Mouse (Mus musculus) 3134 (cell line): ENCODE measurements around the gene Cfd.

ENCODE experiments used
- DNase-seq: peaks from one replicate; pipeline ENCODE4 v3.0.0-alpha.2; 2011; ENCODE audit warnings: low spot score; ENCODE audit not compliant: insufficient read length; ENCODE audit errors: extremely low read depth

Gene Cfd

DNA sequence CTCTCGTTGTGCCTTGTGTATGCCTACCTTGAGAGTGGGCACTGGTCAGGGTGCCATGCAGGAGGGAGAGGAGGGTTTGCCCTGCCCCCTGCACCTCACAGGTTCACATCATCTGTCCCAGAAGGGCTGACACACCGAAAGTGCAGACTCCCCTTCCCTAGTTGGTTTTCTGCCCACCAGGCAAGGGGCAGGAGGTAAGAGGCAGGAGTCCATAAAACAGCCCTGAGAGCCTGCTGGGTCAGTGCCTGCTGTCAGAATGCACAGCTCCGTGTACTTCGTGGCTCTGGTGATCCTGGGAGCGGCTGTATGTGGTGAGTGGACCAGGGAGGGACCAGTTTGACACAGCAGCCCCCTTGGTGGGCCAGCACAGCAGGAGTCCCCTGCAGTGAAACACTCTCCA lies at the start of gene Cfd:
Cfd (plus strand) TSS at position 184 of the 400 bp plus-strand sequence.
- no peak for DNase-seq

DNA sequence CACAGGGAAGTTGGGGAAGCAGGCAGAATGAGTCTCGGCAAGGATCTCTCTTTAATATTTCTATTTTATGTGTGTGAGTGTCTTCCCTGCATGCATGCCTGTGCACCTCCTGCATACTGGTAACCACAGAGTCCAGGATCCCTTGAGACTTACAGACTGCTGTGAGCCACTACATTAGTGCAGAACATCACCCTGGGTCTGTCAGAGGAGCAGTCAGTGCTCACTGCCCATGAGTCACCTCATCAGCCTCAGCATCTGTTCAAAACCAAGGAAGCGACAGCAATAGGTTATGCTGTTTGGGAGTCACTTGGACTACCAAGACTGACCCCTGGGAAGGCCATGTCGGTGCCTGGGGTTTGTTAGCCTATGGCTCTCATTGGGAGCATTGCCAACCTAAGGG lies 48.3 kb upstream of the Cfd start:
- peak; percentile 53 for DNase-seq

DNA sequence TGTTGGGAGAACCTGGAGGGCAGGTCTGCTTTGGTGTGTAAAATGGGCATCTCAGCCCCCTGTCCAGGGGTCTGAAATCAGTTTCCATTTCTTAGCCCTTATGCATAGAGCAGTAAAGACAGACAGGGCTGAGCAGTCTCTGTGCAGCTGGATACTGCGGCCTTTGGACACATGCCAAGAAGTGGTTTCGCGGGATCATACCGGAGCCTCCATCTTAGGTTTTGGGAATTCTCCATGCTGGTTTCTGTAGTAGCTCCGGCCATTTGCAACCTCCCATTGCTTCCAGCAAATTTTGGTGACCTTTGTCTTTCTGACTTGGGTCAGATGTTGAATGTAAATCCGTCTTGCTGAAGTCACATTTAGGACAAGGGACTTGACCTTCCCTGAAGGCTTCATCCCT lies 47.2 kb upstream of the Cfd start:
- no peak for DNase-seq

DNA sequence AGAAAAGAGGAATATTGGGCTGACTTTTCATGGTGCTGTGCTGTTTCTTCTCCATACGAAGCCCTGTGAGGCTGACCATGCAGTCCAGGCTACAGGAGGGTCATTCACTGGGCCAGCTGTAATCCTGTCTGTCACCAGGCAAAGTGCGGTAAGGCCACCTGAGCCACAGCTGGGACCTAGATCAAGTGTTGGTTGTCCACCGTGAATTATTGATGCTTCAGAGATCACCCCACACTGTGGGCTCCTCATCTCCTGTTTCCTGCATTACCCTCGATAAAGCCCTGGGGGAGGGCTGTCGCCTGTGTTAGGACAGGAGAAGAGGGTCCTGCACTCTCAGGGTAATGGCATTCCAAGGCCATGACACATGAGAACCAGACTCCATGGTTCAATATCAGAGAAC lies 44.1 kb upstream of the Cfd start:
- DNase-seq = no peak

DNA sequence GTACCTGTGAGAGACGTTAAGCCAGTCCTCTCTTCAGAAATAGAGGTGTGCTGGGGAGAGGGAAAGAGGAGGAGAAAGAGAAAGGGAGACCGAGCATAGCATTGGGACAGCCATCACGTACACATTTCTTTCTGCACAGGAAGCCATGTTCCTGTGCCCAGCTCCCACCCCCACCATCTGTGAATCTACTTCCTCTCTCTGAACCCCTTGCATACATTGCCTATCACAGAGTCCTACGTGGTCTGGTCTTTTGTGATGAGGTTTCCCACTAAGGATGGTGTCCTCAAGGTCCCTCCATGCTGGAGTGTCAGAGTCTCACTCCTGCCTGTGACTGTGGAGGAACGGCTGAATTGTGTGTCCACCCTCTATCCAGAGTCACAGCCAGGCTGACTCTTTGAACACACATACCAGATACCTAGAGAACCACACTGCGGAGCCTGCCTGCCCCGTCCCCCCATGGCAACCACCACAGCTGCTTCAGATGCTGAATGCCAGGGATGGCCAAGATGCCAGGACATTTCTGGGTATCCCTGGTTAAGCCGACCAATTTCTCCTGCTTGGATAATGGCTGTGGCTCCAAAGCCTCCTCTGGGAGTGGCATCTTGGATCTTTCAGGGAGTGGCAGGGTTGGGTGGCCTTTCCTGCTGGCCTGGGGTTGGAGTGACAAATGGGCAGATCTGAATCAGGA lies 40.6 kb upstream of the Cfd start:
- no peak for DNase-seq

DNA sequence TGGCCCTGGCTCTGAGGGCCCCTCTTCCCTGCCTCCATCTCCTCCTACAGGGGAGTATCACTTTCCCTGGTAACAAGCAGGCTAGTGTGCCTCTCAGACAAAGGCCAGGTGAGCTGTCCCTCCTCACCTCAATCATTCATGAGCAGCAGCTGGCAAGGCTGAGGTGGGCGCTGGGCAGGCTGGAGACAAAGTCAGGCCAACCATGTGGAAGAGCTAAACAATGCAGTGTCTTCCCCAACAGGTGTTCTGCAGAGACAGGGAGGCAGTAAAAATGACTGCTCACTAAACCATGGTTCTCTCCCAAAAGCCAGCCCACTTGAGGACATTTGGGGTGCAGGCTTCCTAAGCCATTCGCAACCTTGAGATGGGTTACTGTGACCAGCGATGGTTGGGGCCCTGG lies 39.0 kb upstream of the Cfd start:
- no peak for DNase-seq

DNA sequence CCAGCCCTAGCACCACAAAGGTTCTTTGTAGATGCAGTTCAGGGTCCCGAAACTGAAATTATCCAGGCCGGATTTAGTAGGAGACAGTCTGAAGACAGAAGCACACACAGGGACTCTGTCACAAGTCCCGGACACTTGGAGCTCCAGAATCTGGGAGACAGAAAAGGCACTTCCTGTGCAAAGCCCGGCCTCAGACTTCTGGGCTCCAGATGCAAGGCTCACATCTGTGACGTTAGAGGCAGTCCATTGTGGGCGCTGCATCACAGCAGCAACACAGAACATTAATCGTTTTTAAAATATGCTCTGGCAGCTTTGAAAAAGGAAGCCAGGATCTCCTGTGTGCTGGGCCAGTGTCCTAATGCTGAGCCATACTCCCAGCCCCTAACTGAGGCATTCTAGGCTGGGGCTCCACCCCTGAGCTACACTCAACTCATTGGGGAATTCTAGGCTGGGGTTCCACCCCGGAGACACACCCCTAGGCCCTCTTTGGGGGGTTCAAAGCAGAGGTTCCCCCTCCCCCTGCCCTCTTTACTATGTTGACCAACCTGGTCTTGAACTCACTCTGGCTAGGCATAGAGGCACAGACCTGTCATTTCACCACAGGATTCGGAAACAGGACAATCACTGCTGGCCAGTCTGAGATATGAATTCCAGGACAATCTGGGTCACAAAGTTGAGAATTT lies 38.4 kb upstream of the Cfd start:
- peak; percentile 34 for DNase-seq

DNA sequence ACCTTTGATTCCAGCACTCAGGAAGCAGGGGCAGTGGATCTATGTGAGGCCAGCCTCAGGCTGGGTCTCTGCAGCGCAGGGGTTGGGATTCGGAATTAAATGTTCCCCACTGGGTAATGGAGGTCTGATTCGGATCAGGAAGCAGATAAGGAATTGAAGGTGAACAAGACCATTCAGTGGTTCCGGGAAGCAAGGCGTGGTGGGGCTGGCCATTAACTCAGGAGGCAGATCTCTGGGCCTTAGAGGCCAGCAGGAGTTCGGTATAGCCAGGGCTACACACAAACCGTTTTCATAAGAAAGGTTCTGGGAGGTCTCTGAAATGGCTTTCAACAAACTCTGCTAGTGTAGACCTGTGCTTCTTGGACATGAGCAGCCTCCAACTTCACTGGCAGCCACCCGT lies 37.8 kb upstream of the Cfd start:
- DNase-seq = no peak

DNA sequence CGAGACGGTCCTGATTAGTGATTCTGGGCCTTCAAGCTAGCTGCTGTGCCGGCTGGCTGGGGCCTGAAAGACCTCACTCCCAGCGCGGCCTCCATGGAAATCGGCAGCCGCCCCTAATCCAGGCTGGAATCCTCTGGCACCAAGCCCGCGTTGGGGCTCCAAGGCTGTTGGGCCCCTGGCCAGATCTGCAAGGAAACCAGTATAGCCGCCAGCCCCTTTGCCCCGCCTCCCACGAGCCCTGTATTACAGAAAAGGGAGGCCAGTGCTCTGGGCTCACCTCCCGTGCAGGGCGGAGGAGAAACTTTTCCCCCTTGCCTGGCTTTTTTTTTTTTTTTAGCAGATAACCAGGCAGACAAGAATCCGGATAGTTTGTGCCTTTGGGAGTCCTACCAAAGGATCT lies 37.3 kb upstream of the Cfd start:
- DNase-seq = peak; percentile 89

DNA sequence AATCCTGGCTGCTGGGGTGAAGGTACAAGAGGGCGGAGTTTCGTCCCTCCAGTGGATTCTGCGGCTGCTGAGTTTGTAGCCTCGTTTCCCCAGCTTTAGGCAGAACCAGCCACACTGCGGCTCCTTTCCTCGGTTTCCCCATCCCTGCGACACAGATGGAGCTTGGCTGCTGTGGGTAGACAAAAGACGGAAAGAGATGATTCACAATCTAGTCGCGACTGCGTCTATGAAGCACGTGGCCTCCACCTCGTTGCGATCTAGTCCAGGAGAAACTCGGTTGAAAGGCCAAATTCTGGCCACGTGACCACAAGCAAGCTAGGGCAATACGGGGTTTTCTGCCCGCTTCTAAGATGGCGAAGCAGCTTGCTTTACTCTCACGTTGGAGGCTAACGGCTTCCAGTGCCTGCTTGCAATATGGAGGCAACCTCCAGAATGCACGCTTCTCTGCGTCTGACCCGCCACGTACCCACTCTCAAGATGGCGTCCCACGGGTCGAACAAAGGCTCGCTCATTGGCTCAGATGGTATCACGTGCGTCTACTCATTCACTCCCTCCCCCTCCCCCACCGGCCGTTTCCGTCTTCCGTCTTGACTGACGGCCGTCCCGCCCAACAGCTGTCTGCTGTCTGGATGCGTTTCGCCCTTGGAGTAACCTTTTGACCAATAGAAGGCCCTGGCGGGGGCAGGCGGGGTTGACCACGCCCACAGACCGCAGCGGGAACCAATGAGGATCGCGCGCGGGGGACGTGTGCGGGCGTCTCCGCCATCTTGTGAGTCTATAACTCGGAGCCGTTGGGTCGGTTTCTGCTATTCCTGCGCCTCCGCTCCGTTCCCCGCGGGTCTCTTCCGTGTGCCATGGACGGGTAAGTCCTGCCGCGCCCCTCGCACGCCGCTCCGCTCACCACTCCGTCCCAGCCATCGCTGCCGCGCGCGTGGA lies 36.5 kb upstream of the Cfd start, which contains the start of gene Ptbp1:
Ptbp1 (plus strand) TSS at position 568 of the 936 bp plus-strand sequence.
- peak; percentile 100 for DNase-seq

DNA sequence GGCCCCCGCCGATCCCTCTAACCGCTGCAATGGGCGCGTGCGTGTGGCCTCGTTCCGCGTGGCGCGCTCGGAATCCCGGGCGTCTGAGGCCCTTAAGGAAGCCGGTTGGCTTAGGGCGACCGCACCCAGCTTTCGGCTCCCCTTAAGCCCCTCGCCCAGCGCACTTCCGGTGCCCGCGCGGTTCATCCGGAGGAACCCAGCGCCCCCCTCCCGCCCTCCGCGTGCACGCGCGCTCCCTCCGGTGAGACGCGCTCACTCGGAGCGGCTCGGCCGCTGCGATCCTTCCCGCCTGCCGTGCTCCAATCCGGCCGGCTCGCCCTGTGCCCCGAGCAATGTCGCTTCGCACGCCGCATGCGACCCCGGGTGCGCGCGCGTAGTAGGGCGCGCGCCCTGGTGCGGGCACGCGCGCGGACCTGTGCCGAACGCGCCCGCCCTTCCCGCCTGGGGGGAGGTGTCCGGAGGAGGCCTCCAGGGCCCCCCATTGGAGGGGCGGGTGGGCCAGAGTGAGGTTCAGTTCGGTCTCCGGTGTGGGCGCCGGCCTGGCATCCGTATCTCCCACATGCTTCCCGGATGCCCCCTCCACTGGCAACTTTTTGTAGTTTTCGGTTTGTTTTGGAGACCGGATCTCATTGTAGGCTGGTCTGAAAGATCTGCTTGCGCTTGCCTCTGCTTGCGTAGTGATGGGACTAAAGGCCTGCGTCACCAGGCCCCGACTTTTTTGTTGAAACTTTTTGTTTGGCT lies 35.7 kb upstream of the Cfd start:
- peak; percentile 83 for DNase-seq

DNA sequence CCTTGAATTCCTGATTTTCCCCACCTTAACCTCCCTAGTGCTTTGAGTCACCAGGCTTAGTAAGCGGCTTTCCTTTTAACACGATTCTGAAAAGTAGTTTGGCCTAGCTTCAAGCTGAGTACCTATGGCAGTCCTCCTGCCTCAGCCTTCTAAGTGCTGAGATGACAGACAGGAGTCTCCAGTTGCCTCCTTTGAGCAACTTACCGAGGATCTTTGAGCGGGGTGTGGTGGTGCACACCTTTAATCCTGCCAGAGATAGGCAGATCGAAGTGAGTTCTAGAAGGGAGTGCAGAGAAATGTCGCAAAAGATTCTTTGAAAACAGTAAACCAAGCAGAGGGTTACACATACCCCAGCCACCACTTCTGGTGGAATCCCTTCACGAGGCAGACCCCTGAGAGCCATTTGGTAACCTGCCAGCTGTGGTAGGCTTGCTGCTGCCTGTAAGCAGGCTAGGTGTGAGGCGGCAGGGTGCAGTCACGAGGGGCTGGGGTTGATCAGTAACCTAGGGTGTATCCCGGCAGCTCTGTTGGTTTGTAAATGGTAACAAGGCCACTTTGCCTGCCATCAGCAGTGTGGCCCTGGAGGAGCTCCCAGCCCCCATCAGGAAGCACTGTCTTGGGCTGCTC lies 35.0 kb upstream of the Cfd start:
- DNase-seq = peak; percentile 45

DNA sequence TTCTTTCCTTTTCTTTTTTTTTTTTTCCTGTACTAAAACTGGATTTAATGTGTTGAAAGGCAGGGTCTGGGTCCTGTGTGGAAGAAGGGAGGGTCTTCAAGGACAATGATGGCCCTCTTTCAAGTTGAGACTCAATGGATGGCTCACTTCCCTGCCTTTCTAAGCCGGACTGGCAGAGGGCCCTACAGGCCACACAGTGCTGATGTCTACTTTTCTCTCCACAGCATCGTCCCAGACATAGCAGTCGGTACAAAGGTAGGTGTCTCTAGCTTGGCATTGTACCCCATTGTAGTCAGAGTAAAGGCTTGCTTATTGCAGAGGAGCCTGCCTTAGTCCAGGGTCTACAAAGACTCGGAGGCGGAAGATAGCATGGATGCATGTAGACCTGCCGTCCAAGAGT lies 34.4 kb upstream of the Cfd start:
- no peak for DNase-seq

DNA sequence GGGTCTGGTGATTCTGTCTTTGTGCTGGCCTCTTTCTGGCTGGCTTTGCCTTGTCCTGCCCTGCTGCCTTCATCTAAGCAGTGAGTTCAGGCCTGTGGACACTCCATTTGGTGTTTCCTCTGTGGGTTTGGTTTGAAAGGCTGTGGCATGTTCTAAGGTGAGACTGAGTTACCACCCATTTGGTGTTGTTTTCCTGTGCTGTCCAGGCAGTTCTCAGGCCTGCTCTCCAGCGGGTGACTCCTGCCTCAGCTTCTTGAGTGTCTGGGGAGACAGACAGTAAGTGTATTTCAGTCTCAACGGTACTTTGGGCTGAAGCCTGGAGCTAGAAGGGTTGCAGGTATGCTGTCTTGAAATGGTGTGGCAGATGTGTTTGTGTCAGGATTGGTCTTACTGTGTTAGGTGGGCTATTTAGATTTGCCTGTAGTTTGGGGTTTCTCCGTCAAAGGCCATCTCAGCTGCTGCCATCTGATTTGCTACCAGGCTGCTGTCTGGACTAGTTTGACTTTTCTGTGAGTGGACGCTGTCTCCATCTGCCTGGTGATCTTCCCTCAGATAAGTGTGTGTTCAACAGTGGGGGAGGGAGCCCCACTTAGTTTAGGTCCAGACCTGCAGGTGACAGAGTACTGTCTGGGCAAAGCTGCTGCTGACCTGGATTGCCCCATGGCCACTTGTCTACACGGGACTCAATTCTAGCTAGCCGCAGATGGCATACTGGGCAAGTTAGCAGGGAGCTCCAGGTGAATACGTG lies 33.8 kb upstream of the Cfd start:
- DNase-seq = no peak

DNA sequence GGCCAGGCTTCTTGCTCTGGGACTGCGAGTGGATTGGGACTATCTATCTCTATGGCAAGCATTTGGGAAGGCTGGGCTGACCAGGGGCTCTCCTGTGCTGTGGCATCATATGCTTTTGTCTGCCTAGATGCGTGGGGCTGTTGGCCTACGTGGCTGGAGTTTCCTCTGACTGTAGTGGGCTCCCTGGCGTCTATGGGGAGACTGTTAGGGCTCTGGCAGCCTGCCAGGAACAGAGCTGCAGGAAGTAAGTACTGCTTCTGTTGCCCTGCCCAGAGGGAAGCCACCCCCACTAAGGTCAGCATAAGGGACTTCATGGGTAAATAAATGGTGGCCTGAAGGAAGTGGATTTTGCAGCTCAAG lies 33.2 kb upstream of the Cfd start:
- peak; percentile 50 for DNase-seq

DNA sequence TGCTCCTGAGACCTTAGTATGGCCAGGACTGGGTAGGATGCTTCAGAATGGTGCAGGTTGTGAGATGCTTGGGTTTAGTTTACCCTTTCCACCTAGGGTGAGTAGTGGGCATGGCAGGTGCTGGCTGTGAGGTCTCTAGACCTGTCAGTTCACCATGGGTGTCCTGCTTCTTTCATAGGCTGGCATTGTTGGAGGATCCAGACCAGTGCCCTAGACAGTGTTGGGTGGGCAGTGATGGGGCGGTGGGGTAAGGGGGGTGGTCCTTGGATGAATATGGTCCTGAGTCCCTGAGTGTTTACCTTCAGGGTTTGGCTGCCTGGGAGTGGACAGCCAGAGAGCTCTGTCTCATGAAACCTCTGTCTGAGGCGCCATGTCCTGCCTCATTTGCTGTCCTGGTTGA lies 32.8 kb upstream of the Cfd start:
- DNase-seq = no peak

DNA sequence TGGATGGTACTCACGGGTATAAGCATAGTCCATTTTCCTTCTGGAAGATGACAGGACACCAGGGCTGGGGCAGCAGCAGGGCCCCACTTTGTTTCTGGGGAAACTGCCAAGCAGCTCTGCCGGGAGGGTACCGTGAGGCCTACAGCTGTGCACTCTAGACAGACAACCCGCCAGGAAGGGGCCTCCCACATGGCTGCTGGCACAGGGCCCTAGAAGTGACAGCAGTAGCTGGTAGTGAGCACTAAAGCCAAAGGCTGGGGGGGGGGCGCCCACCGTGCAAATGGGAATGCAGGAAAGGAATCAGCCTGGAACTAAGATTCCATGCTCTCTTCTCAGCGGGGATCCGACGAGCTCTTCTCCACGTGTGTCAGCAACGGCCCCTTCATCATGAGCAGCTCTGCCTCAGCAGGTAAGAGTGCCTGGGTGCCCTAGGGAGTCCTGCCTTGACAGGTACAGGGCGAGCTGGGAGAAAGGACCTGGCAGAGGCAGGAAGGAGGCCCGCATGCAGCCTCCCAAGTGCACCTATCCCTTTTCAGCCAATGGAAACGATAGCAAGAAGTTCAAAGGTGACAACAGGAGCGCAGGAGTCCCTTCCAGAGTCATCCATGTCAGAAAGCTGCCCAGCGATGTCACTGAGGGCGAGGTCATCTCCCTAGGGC lies 32.1 kb upstream of the Cfd start:
- peak; percentile 45 for DNase-seq

DNA sequence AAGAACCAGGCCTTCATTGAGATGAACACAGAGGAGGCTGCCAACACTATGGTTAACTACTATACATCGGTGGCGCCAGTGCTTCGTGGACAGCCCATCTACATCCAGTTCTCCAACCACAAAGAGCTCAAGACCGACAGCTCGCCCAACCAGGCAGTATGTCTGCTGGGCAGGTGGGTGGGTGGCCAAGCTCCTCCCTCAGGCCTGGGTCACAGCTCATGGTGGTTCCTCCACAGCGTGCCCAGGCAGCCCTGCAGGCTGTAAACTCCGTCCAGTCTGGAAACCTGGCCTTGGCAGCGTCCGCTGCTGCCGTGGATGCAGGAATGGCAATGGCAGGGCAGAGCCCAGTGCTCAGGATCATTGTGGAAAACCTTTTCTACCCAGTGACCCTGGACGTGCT lies 31.5 kb upstream of the Cfd start:
- DNase-seq = no peak
